In genomic region chr6:134956388-134956787, GRCm38 (mm10) we compare ENCODE assay signal across 16 mouse cellular contexts. TPM values are rescaled to one million over a fixed set of nuclear protein-coding genes. Genes with fewer than 3 reads are reported as not detected.
A peak's percentile ranks its signal among the peaks of the same experiment; 100 is the strongest.
DNase-seq lines count a peak whose midpoint lies in the region; ATAC-seq and TF ChIP-seq lines count a peak whose summit lies in the region.
"Had no signal": no experiment of that assay in that cellular context is flagged by ENCODE, and none has a peak within 500 bp of the region (broad histone marks: within the 10 kb centered on the region; RNA-seq: fewer than 3 reads in every experiment).

No protein-coding gene starts in this region.

- H3K4me2 ChIP-seq in kidney, postnatal 0 days (ENCODE audit: low read length): no peak overlapping the region
- H3K4me2 ChIP-seq in CH12.LX (ENCODE audit: insufficient read depth, low read depth, poor library complexity, severe bottlenecking): no peak overlapping the region
- H3K4me2 ChIP-seq: embryonic facial prominence, embryonic 15.5 days; liver, embryonic 15.5 days; midbrain, embryonic 11.5 days; neural tube, embryonic 12.5 days had no signal

- H3K4me1 ChIP-seq in kidney, postnatal 0 days (replicated peaks; ENCODE audit: insufficient read depth, low read length): no peaks in the 10 kb centered on the region
- no peaks in the 10 kb centered on the region for H3K4me1 ChIP-seq in CH12.LX (ENCODE audit: control insufficient read depth in 1 of 2, insufficient read depth in 2 of 2)
- H3K4me1 ChIP-seq: embryonic facial prominence, embryonic 15.5 days had no signal

- TF ChIP-seq RAD21 in CH12.LX (IDR thresholded peaks at IDR 0.05; ENCODE audit: low read depth, low read length): peak; percentile 23

- ATAC-seq in kidney, postnatal 0 days (replicated peaks; ENCODE audit: low FRiP score, low read depth): no peak
- ATAC-seq: forebrain, embryonic 14.5 days; inflammation-experienced regulatory T-cells, adult 6 months had no signal

- TF ChIP-seq EP300 in CH12.LX (IDR thresholded peaks at IDR 0.05; ENCODE audit: low read length): no peak

- no peaks in the 10 kb centered on the region for H3K27me3 ChIP-seq in kidney, postnatal 0 days (ENCODE audit: insufficient read depth, low read length)
- no peaks in the 10 kb centered on the region for H3K27me3 ChIP-seq in CH12.LX (replicated peaks)
- no peaks in the 10 kb centered on the region for H3K27me3 ChIP-seq in splenic B cell, adult 2 months (ENCODE audit: control insufficient read depth, insufficient read depth, low read length, poor library complexity, severe bottlenecking)
- H3K27me3 ChIP-seq: embryonic facial prominence, embryonic 15.5 days; liver, embryonic 15.5 days; neural tube, embryonic 12.5 days had no signal

- peak; percentile 32; the same call in 1 of the 2 replicates for TF ChIP-seq CTCF in kidney, postnatal 0 days (IDR thresholded peaks at IDR 0.05; ENCODE audit: low read depth)
- peak in 1 of 2 experiments; percentile 38; a peak in 3 of 4 replicates for TF ChIP-seq CTCF in CH12.LX (conservative IDR thresholded peaks at IDR 0.05 in 1 of 2, IDR thresholded peaks at IDR 0.05 in 1 of 2; ENCODE audit: low read depth in 2 of 2, low read length in 2 of 2)

- H3K36me3 ChIP-seq in kidney, postnatal 0 days (ENCODE audit: insufficient read depth, low read length): no peaks in the 10 kb centered on the region
- peaks cover 22 to 56% of the 10 kb centered on the region in 2 experiments for H3K36me3 ChIP-seq in CH12.LX (replicated peaks in 1 of 2; ENCODE audit: control insufficient read depth in 1 of 2, insufficient read depth in 1 of 2, low read length in 1 of 2)
- no peaks in the 10 kb centered on the region for H3K36me3 ChIP-seq in splenic B cell, adult 2 months (ENCODE audit: control insufficient read depth, insufficient read depth, low read length, poor library complexity, severe bottlenecking)
- H3K36me3 ChIP-seq: neural tube, embryonic 12.5 days had no signal

- no peak overlapping the region for H3K27ac ChIP-seq in kidney, postnatal 0 days
- no peak overlapping the region for H3K27ac ChIP-seq in CH12.LX (ENCODE audit: insufficient read depth, low read depth)
- H3K27ac ChIP-seq: embryonic facial prominence, embryonic 15.5 days; liver, embryonic 15.5 days; neural tube, embryonic 12.5 days had no signal

- 86% methylated on average over 4 of the region's 4 CpGs for WGBS in kidney, postnatal 0 days

- no peak overlapping the region for H3K4me3 ChIP-seq in kidney, postnatal 0 days (replicated peaks; ENCODE audit: low read depth, low read length)
- no peak overlapping the region for H3K4me3 ChIP-seq in CH12.LX (replicated peaks in 1 of 3; ENCODE audit: low read depth in 2 of 3, low read length in 2 of 3, poor library complexity in 1 of 3)
- H3K4me3 ChIP-seq: embryonic facial prominence, embryonic 15.5 days; liver, embryonic 15.5 days; neural tube, embryonic 12.5 days had no signal

- no peak for DNase-seq in kidney, postnatal 0 days (ENCODE audit: low spot score)
- DNase-seq in kidney, adult 8-10 months: no peak
- DNase-seq in CH12.LX (ENCODE audit: extremely low read depth) (no peak), R1 (ENCODE audit: low read depth, low spot score) (peak; percentile 77)
- DNase-seq in splenic B cell, adult 2 months (ENCODE audit: low read depth, low spot score): peak; percentile 8
- no peak for DNase-seq in spleen, postnatal 4 days (ENCODE audit: low spot score in 2 of 2)
- DNase-seq in embryo, embryonic 9.5 days (ENCODE audit: extremely low spot score): no peak
- DNase-seq: heart, postnatal 14 days; retina, postnatal 1 day had no signal

- no peaks in the 10 kb centered on the region for H3K9me3 ChIP-seq in kidney, postnatal 0 days (replicated peaks; ENCODE audit: low read length)
- no peaks in the 10 kb centered on the region for H3K9me3 ChIP-seq in CH12.LX (replicated peaks; ENCODE audit: low read length)
- H3K9me3 ChIP-seq: embryonic facial prominence, embryonic 15.5 days; G1E; liver, embryonic 15.5 days; neural tube, embryonic 12.5 days had no signal

- in situ Hi-C loops in CH12.LX (cut with MboI; ENCODE audit: low pct_ligation_motif_present, low pct_unique_long_range_greater_than_20kb, low sequenced_read_pairs): no loop called here

- TF ChIP-seq POLR2A in CH12.LX (IDR thresholded peaks at IDR 0.05; ENCODE audit: low read depth, low read length): no peak

- no peak overlapping the region for H3K9ac ChIP-seq in kidney, postnatal 0 days (ENCODE audit: low read depth, low read length)
- no peak overlapping the region for H3K9ac ChIP-seq in CH12.LX (ENCODE audit: insufficient read depth, low read depth)
- H3K9ac ChIP-seq: embryonic facial prominence, embryonic 15.5 days; liver, embryonic 15.5 days; neural tube, embryonic 12.5 days had no signal

- H3K79me2 ChIP-seq in CH12.LX (replicated peaks; ENCODE audit: control insufficient read depth, extremely low read depth, insufficient read depth, poor library complexity, severe bottlenecking): no peaks in the 10 kb centered on the region; the same call in 1 of the 2 replicates

- dilution Hi-C loops in CH12.LX (cut with MboI; ENCODE audit: extremely low pct_ligation_motif_present, extremely low pct_unique_long_range_greater_than_20kb, low sequenced_read_pairs): no loop called here

TF ChIP-seq in CH12.LX, 34 proteins besides CTCF, POLR2A, EP300 and RAD21:
- TF ChIP-seq CHD1 (IDR thresholded peaks at IDR 0.05; ENCODE audit: low read depth, low read length) (no peak), TCF12 (IDR thresholded peaks at IDR 0.05; ENCODE audit: low read depth, low read length) (no peak)
TF ChIP-seq in CH12.LX: peak in this region for 0.

RNA-seq across cellular contexts. Expression of gene Apold1, which starts 25.1 kb away (rescaled TPM):
- polyA plus RNA-seq in kidney, postnatal 0 days (2015; fragmentation: Nextera tagmentation; extraction: Ambion mirVana): 4.4 and 4.5 TPM in 2 replicates
- 1.4 and 2.7 TPM in 2 replicates for total RNA-seq in CH12.LX (2012; rRNA removed)
- total RNA-seq in CH12.LX (2014; rRNA removed): 2.8 and 3.1 TPM in 2 replicates
- 1.0 and 1.1 TPM in 2 replicates for polyA plus RNA-seq in CH12.LX (2012; ENCODE audit: insufficient read length, low read depth)

RNA-seq across cellular contexts. Expression of gene Cdkn1b, which starts 36.2 kb away (rescaled TPM):
- polyA plus RNA-seq in kidney, postnatal 0 days (2015; fragmentation: Nextera tagmentation; extraction: Ambion mirVana): 25.1 and 25.9 TPM in 2 replicates
- 12.8 and 19.2 TPM in 2 replicates for total RNA-seq in CH12.LX (2012; rRNA removed)
- 23.5 TPM in 2 replicates for total RNA-seq in CH12.LX (2014; rRNA removed)
- polyA plus RNA-seq in CH12.LX (2012; ENCODE audit: insufficient read length, low read depth): 15.8 and 20.9 TPM in 2 replicates

RNA-seq across cellular contexts. Expression of gene Ddx47, which starts 55.0 kb away (rescaled TPM):
- 85.9 and 91.6 TPM in 2 replicates for polyA plus RNA-seq in kidney, postnatal 0 days (2015; fragmentation: Nextera tagmentation; extraction: Ambion mirVana)
- total RNA-seq in CH12.LX (2012; rRNA removed) (82.6 and 91.9 TPM in 2 replicates), CH12.LX (2014; rRNA removed) (57.8 and 61.4 TPM in 2 replicates)
- 110 and 132 TPM in 2 replicates for polyA plus RNA-seq in CH12.LX (2012; ENCODE audit: insufficient read length, low read depth)

RNA-seq across cellular contexts. Expression of gene Gpr19, which starts 58.0 kb away (rescaled TPM):
- 11.1 and 12.1 TPM in 2 replicates for polyA plus RNA-seq in kidney, postnatal 0 days (2015; fragmentation: Nextera tagmentation; extraction: Ambion mirVana)
- 6.3 and 7.5 TPM in 2 replicates for total RNA-seq in CH12.LX (2012; rRNA removed)
- total RNA-seq in CH12.LX (2014; rRNA removed): 3.8 and 5.2 TPM in 2 replicates
- polyA plus RNA-seq in CH12.LX (2012; ENCODE audit: insufficient read length, low read depth): 4.8 and 6.0 TPM in 2 replicates

Comparison
In these comparisons a context has a peak if more than half of its experiments do, and no peak if none do; other contexts are left out.
1. DNase-seq: peak in R1 (single experiment) and splenic B cell, adult 2 months (single experiment); none in kidney, postnatal 0 days (single experiment), kidney, adult 8-10 months (0 of 2), CH12.LX (single experiment), spleen, postnatal 4 days (0 of 2) and embryo, embryonic 9.5 days (single experiment).